Mouse (Mus musculus) CH12.LX (cell line): ENCODE data around the gene Tgm1. TPM values are rescaled to one million over a fixed set of nuclear protein-coding genes. Genes with fewer than 3 reads are reported as not detected.

ENCODE experiments used
- DNase-seq: peaks from one replicate; pipeline ENCODE4 v3.0.0-alpha.2; 2013; ENCODE audit errors: extremely low read depth
- H3K27ac ChIP-seq: 2 replicates; pipeline ENCODE4 v1.5.1; 2012; ENCODE audit warnings: low read depth, mild to moderate bottlenecking, control low read depth, moderate library complexity; ENCODE audit not compliant: insufficient read depth
- H3K27me3 ChIP-seq: replicated peaks from 2 replicates; pipeline ENCODE3; 2012; ENCODE audit warnings: inconsistent platforms
- H3K36me3 ChIP-seq, 2 experiments: replicated peaks in 1 of 2; 2 replicates each; pipeline versions ENCODE3 to v1.6.1; 2012; ENCODE audit warnings: inconsistent platforms in 1 of 2, low read length in 1 of 2, mild to moderate bottlenecking in 1 of 2, mixed read lengths in 1 of 2, moderate library complexity in 1 of 2; ENCODE audit not compliant: control insufficient read depth in 1 of 2, insufficient read depth in 1 of 2
- H3K4me1 ChIP-seq, 2 experiments: 2 replicates each; pipeline ENCODE4 v1.6.1; 2012; ENCODE audit warnings: inconsistent platforms in 1 of 2, moderate library complexity in 1 of 2; ENCODE audit not compliant: insufficient read depth in 2 of 2, control insufficient read depth in 1 of 2
- H3K4me2 ChIP-seq: 2 replicates; pipeline ENCODE4 v1.6.1; 2012; ENCODE audit warnings: low read depth, mild to moderate bottlenecking, control low read depth; ENCODE audit not compliant: poor library complexity, insufficient read depth, severe bottlenecking
- H3K4me3 ChIP-seq, 3 experiments: fragments of 150-350 bp in 1 of 3; sonication (generic) in 1 of 3; replicated peaks in 1 of 3; 2 replicates each; pipeline versions ENCODE3 to v1.5.1; 2011 to 2012; ENCODE audit warnings: low read depth in 2 of 3, low read length in 2 of 3, mild to moderate bottlenecking in 2 of 3, moderate library complexity in 2 of 3, control low read depth in 1 of 3, improper control_type of control experiment in 1 of 3, inconsistent platforms in 1 of 3, mixed read lengths in 1 of 3; ENCODE audit not compliant: poor library complexity in 1 of 3
- H3K79me2 ChIP-seq: replicated peaks from 2 replicates; pipeline ENCODE4 v1.6.1; 2012; ENCODE audit warnings: mild to moderate bottlenecking, moderate library complexity; ENCODE audit not compliant: control insufficient read depth, poor library complexity, insufficient read depth, severe bottlenecking; ENCODE audit errors: extremely low read depth
- H3K9ac ChIP-seq: 2 replicates; pipeline ENCODE4 v1.6.1; 2012; ENCODE audit warnings: low read depth, mild to moderate bottlenecking, control low read depth, moderate library complexity; ENCODE audit not compliant: insufficient read depth
- H3K9me3 ChIP-seq: replicated peaks from 2 replicates; pipeline ENCODE3; 2012; ENCODE audit warnings: low read length, inconsistent platforms, mixed read lengths
- CHD1 ChIP-seq: IDR thresholded peaks from 2 replicates; pipeline ENCODE4 v1.6.1; 2012; ENCODE audit warnings: low read depth, low read length, improper control_type of control experiment, inconsistent platforms
- CHD2 ChIP-seq: IDR thresholded peaks from 2 replicates; pipeline ENCODE4 v1.6.1; 2011; ENCODE audit warnings: low read length, improper control_type of control experiment
- CTCF ChIP-seq, 2 experiments: IDR thresholded peaks in 1 of 2; conservative IDR thresholded peaks in 1 of 2; 2 replicates each; pipeline ENCODE4 v1.5.1; 2011 to 2012; ENCODE audit warnings: low read depth in 2 of 2, low read length in 2 of 2, improper control_type of control experiment in 1 of 2, inconsistent platforms in 1 of 2, mild to moderate bottlenecking in 1 of 2, moderate library complexity in 1 of 2
- E2F4 ChIP-seq: IDR thresholded peaks from 2 replicates; pipeline ENCODE4 v1.6.1; 2011; ENCODE audit warnings: low read depth, low read length, improper control_type of control experiment; ENCODE audit not compliant: insufficient replicate concordance
- EP300 ChIP-seq: IDR thresholded peaks from 2 replicates; pipeline ENCODE4 v1.6.1; 2011; ENCODE audit warnings: low read length, improper control_type of control experiment
- GABPA ChIP-seq: IDR thresholded peaks from 2 replicates; pipeline ENCODE4 v1.6.1; 2012; ENCODE audit warnings: low read depth, low read length, improper control_type of control experiment, inconsistent platforms; ENCODE audit not compliant: insufficient replicate concordance
- HCFC1 ChIP-seq: IDR thresholded peaks from 2 replicates; pipeline ENCODE4 v1.6.1; 2012; ENCODE audit warnings: low read depth, mild to moderate bottlenecking, inconsistent platforms, low read length, improper control_type of control experiment
- IRF4 ChIP-seq: IDR thresholded peaks from 2 replicates; pipeline ENCODE4 v1.6.1; 2014; ENCODE audit warnings: low read depth, mild to moderate bottlenecking, inconsistent platforms, low read length, improper control_type of control experiment
- MAFK ChIP-seq: IDR thresholded peaks from 2 replicates; pipeline ENCODE4 v1.6.1; 2011; ENCODE audit warnings: low read length, improper control_type of control experiment; ENCODE audit not compliant: insufficient replicate concordance
- MAX ChIP-seq: IDR thresholded peaks from 2 replicates; pipeline ENCODE4 v1.6.1; 2011; ENCODE audit warnings: low read length, improper control_type of control experiment
- MAZ ChIP-seq: IDR thresholded peaks from 2 replicates; pipeline ENCODE4 v1.6.1; 2012; ENCODE audit warnings: low read depth, mild to moderate bottlenecking, inconsistent platforms, low read length, improper control_type of control experiment, moderate library complexity
- MEF2A ChIP-seq: IDR thresholded peaks from 2 replicates; pipeline ENCODE4 v1.6.1; 2014; ENCODE audit warnings: low read depth, mild to moderate bottlenecking, inconsistent platforms, low read length, improper control_type of control experiment, borderline replicate concordance
- MXI1 ChIP-seq: IDR thresholded peaks from 2 replicates; pipeline ENCODE4 v1.6.1; 2011; ENCODE audit warnings: mild to moderate bottlenecking, low read depth, low read length, improper control_type of control experiment
- MYC ChIP-seq: IDR thresholded peaks from 2 replicates; pipeline ENCODE4 v1.6.1; 2011; ENCODE audit warnings: low read depth, mild to moderate bottlenecking, improper control_type of control experiment, low read length
- NELFE ChIP-seq: IDR thresholded peaks from 2 replicates; pipeline ENCODE4 v1.6.1; 2011; ENCODE audit warnings: low read depth, low read length, improper control_type of control experiment
- PAX5 ChIP-seq: IDR thresholded peaks from 2 replicates; pipeline ENCODE4 v1.6.1; 2012; ENCODE audit warnings: low read length, inconsistent platforms, mixed read lengths
- POLR2A ChIP-seq: IDR thresholded peaks from 2 replicates; pipeline ENCODE4 v1.6.1; 2011; ENCODE audit warnings: low read depth, mild to moderate bottlenecking, improper control_type of control experiment, low read length
- SIN3A ChIP-seq: IDR thresholded peaks from 2 replicates; pipeline ENCODE4 v1.6.1; 2012; ENCODE audit warnings: low read length, improper control_type of control experiment, inconsistent platforms
- SMC3 ChIP-seq: IDR thresholded peaks from 2 replicates; pipeline ENCODE4 v1.6.1; 2011; ENCODE audit warnings: low read depth, low read length, improper control_type of control experiment
- TBP ChIP-seq: conservative IDR thresholded peaks from 2 replicates; pipeline ENCODE4 v1.6.1; 2011; ENCODE audit warnings: low read depth, low read length, improper control_type of control experiment
- TCF12 ChIP-seq: IDR thresholded peaks from 2 replicates; pipeline ENCODE4 v1.6.1; 2014; ENCODE audit warnings: low read depth, mild to moderate bottlenecking, inconsistent platforms, low read length, improper control_type of control experiment
- UBTF ChIP-seq: IDR thresholded peaks from 2 replicates; pipeline ENCODE4 v1.6.1; 2012; ENCODE audit warnings: low read depth, mild to moderate bottlenecking, inconsistent platforms, low read length, improper control_type of control experiment, moderate library complexity
- ZC3H11A ChIP-seq: IDR thresholded peaks from 2 replicates; pipeline ENCODE4 v1.6.1; 2012; ENCODE audit warnings: low read depth, mild to moderate bottlenecking, inconsistent platforms, low read length, improper control_type of control experiment
- ZKSCAN1 ChIP-seq: IDR thresholded peaks from 2 replicates; pipeline ENCODE4 v1.6.1; 2012; ENCODE audit warnings: low read depth, inconsistent platforms, low read length, improper control_type of control experiment, borderline replicate concordance
- ZMIZ1 ChIP-seq: IDR thresholded peaks from 2 replicates; pipeline ENCODE4 v1.6.1; 2012; ENCODE audit warnings: low read depth, mild to moderate bottlenecking, inconsistent platforms, low read length, improper control_type of control experiment
- dilution Hi-C: fragments of 300-500 bp; cut with MboI; formaldehyde crosslinking; loops from 2 replicates; pipeline ENCODE4 v1.14.3; 2020; ENCODE audit warnings: low sequenced_read_pairs; ENCODE audit not compliant: extremely low pct_unique_long_range_greater_than_20kb, extremely low pct_ligation_motif_present
- in situ Hi-C: fragments of 300-500 bp; cut with MboI; formaldehyde crosslinking; loops from 3 replicates; pipeline ENCODE4 v1.14.3; 2019; ENCODE audit warnings: low sequenced_read_pairs, low pct_ligation_motif_present, low pct_unique_long_range_greater_than_20kb, mixed read lengths
- polyA plus RNA-seq: library from polyadenylated mRNA; unstranded; fragments of >175 nt; gene quantifications from 2 replicates; pipeline ENCODE4 v1.2.1, GENCODE M21; 2012; ENCODE audit warnings: low read depth; ENCODE audit not compliant: insufficient read length
- total RNA-seq, 2 experiments: library from RNA; depleted of rRNA; stranded (reverse); fragments of 300-350 nt in 1 of 2; fragments of >200 nt in 1 of 2; gene quantifications; 2 replicates each; pipeline ENCODE4 v1.2.3; 2012 to 2014

The Tgm1 gene
- total and polyA plus RNA-seq, 3 experiments = 0.07 to 0.14 TPM; not detected in 1

GRCm38 (mm10) chr14:55723433-55723832 is 9.7 kb upstream of the Tgm1 start:
- no peak overlapping the region for H3K9ac ChIP-seq
- no peak overlapping the region for H3K27ac ChIP-seq
- dilution Hi-C loops = no loop called here
- H3K36me3 ChIP-seq = peaks cover 16 to 24% of the 10 kb centered on the region in 2 experiments
- peaks cover 15 to 45% of the 10 kb centered on the region in 2 experiments for H3K4me1 ChIP-seq
- DNase-seq = no peak
- H3K4me2 ChIP-seq = no peak overlapping the region
- in situ Hi-C loops = no loop called here
- no peaks in the 10 kb centered on the region for H3K9me3 ChIP-seq
- H3K27me3 ChIP-seq = peaks cover 22% of the 10 kb centered on the region
- no peak for TF ChIP-seq TBP
- TF ChIP-seq HCFC1 = no peak
- no peak for TF ChIP-seq ZC3H11A
- TF ChIP-seq IRF4 = no peak
- no peak for TF ChIP-seq MAZ
- no peak for TF ChIP-seq GABPA
- no peak for TF ChIP-seq CHD1
- no peak for TF ChIP-seq MAFK
- TF ChIP-seq EP300 = no peak
- no peak for TF ChIP-seq E2F4
- no peak for TF ChIP-seq ZKSCAN1
- TF ChIP-seq MEF2A = no peak
- no peak for TF ChIP-seq ZMIZ1
- no peak for TF ChIP-seq TCF12
- no peak for TF ChIP-seq UBTF
- no peak for TF ChIP-seq MAX
- no peak for TF ChIP-seq SMC3
- no peak for TF ChIP-seq NELFE
- no peak overlapping the region for H3K4me3 ChIP-seq
- no peaks in the 10 kb centered on the region for H3K79me2 ChIP-seq

- H3K36me3 ChIP-seq = peaks cover 23 to 32% of the 10 kb centered on the region in 2 experiments
- H3K9ac ChIP-seq = peak overlapping the region; percentile 56; the same call in 1 of the 2 replicates
- H3K9me3 ChIP-seq = no peaks in the 10 kb centered on the region
- H3K27me3 ChIP-seq = peaks cover 18% of the 10 kb centered on the region
- no peak overlapping the region for H3K27ac ChIP-seq
- no peaks in the 10 kb centered on the region for H3K79me2 ChIP-seq
- H3K4me2 ChIP-seq = peak overlapping the region; percentile 46
- dilution Hi-C loops (no loop called here), in situ Hi-C loops (no loop called here)
- H3K4me1 ChIP-seq = peaks cover 15 to 40% of the 10 kb centered on the region in 2 experiments
- H3K4me3 ChIP-seq = peak overlapping the region; percentile 44 to 84 (median 65)
- DNase-seq = no peak
- no peak for TF ChIP-seq HCFC1
- no peak for TF ChIP-seq TBP
- TF ChIP-seq POLR2A = no peak
- no peak for TF ChIP-seq CHD2
- TF ChIP-seq MYC = no peak
- no peak for TF ChIP-seq MEF2A
- TF ChIP-seq MXI1 = no peak
- no peak for TF ChIP-seq TCF12
- no peak for TF ChIP-seq IRF4
- TF ChIP-seq MAZ = no peak
- no peak for TF ChIP-seq ZC3H11A
- no peak for TF ChIP-seq UBTF
- TF ChIP-seq E2F4 = no peak
- TF ChIP-seq CTCF (conservative IDR thresholded peaks at IDR 0.05 in 1 of 2, IDR thresholded peaks at IDR 0.05 in 1 of 2; ENCODE audit: low read depth in 2 of 2, low read length in 2 of 2) = no peak
- TF ChIP-seq NELFE = no peak
- TF ChIP-seq ZMIZ1 = no peak
- TF ChIP-seq MAFK = no peak
- TF ChIP-seq SMC3 = no peak
- TF ChIP-seq PAX5 = no peak
- no peak for TF ChIP-seq SIN3A
Measured at GRCm38 (mm10) chr14:55722438-55722945, 8.8 kb upstream of the Tgm1 start.
